Mouse (Mus musculus): ENCODE results near the gene Cpb1.

Gene Cpb1

GRCm38 (mm10) chr3:20275633-20276032 is at the start of gene Cpb1:
Gene Cpb1, minus strand, starts transcription at chr3:20275733.
- no peak for DNase-seq (ENCODE audit: low read depth, low spot score)

GRCm38 (mm10) chr3:20317233-20317632 is 41.7 kb upstream of the Cpb1 start:
- DNase-seq (ENCODE audit: low read depth, low spot score) = no peak

GRCm38 (mm10) chr3:20309142-20309541 is 33.6 kb upstream of the Cpb1 start:
- no peak for DNase-seq (ENCODE audit: low read depth, low spot score)

GRCm38 (mm10) chr3:20307256-20307655 is 31.7 kb upstream of the Cpb1 start:
- DNase-seq (ENCODE audit: low read depth, low spot score) = no peak

- DNase-seq (ENCODE audit: low read depth, low spot score) = no peak
These were observed 29.3 kb upstream of the Cpb1 start for GRCm38 (mm10) chr3:20304758-20305352.

GRCm38 (mm10) chr3:20295546-20295945 is 20.0 kb upstream of the Cpb1 start:
- DNase-seq (ENCODE audit: low read depth, low spot score) = no peak

GRCm38 (mm10) chr3:20294542-20295348 is 19.2 kb upstream of the Cpb1 start:
- no peak for DNase-seq (ENCODE audit: low read depth, low spot score)

GRCm38 (mm10) chr3:20291370-20291769 is 15.8 kb upstream of the Cpb1 start:
- DNase-seq (ENCODE audit: low read depth, low spot score) = peak; percentile 18

- DNase-seq (ENCODE audit: low read depth, low spot score) = no peak
These were observed 13.2 kb upstream of the Cpb1 start for GRCm38 (mm10) chr3:20288761-20289160.

GRCm38 (mm10) chr3:20281796-20282195 is 6.3 kb upstream of the Cpb1 start:
- DNase-seq (ENCODE audit: low read depth, low spot score) = no peak

GRCm38 (mm10) chr3:20254566-20255479 is 20.7 kb downstream of the Cpb1 start:
- no peak for DNase-seq (ENCODE audit: low read depth, low spot score)

- DNase-seq (ENCODE audit: low read depth, low spot score) = no peak
These were observed 31.6 kb downstream of the Cpb1 start for GRCm38 (mm10) chr3:20243913-20244312.

GRCm38 (mm10) chr3:20242050-20242449 is 33.5 kb downstream of the Cpb1 start, which contains the start of gene Cpa3:
Gene Cpa3, minus strand, starts transcription at chr3:20242181.
- no peak for DNase-seq (ENCODE audit: low read depth, low spot score)

GRCm38 (mm10) chr3:20239741-20240140 is 35.8 kb downstream of the Cpb1 start:
- no peak for DNase-seq (ENCODE audit: low read depth, low spot score)

GRCm38 (mm10) chr3:20236965-20237364 is 38.6 kb downstream of the Cpb1 start:
- DNase-seq (ENCODE audit: low read depth, low spot score) = no peak

- DNase-seq (ENCODE audit: low read depth, low spot score) = no peak
These were observed 46.5 kb downstream of the Cpb1 start for GRCm38 (mm10) chr3:20229027-20229426.

- DNase-seq (ENCODE audit: low read depth, low spot score) = no peak
These were observed 50.1 kb downstream of the Cpb1 start for GRCm38 (mm10) chr3:20225429-20225828.

GRCm38 (mm10) chr3:20222926-20223698 is 52.4 kb downstream of the Cpb1 start:
- no peak for DNase-seq (ENCODE audit: low read depth, low spot score)

- DNase-seq (ENCODE audit: low read depth, low spot score) = no peak
These were observed 53.4 kb downstream of the Cpb1 start for GRCm38 (mm10) chr3:20222136-20222535.

- DNase-seq (ENCODE audit: low read depth, low spot score) = peak; percentile 24
These were observed 76.7 kb downstream of the Cpb1 start for GRCm38 (mm10) chr3:20198869-20199268.

All from WW6 (cell line).